Mouse (Mus musculus) layer of hippocampus, postnatal 14 days (tissue): ENCODE data around the gene Slfn14. TPM values are rescaled to one million over a fixed set of nuclear protein-coding genes. Genes with fewer than 3 reads are reported as not detected.
A peak's percentile ranks its signal among the peaks of the same experiment; 100 is the strongest.
"Not testable (repeated sequence)": the region's sequence is repeated elsewhere in the genome, so short reads cannot be mapped to it uniquely, and the experiment has no call there.

ENCODE experiments used
- DNase-seq, 2 experiments: peaks; one replicate each; pipeline ENCODE4 v3.0.0; 2021 to 2022; ENCODE audit warnings: low spot score in 2 of 2, mixed read lengths in 1 of 2
- total RNA-seq, 2 experiments: library from RNA; stranded (reverse); gene quantifications; 2 replicates each; pipeline ENCODE4 v1.2.3; 2021

The Slfn14 gene
- total RNA-seq, 2 experiments from 2014 or later, result not detected

GRCm38 (mm10) chr11:83285627-83286026 lies 899 bp downstream of the Slfn14 start:
- DNase-seq, result no peak

- DNase-seq, result no peak
Measured at GRCm38 (mm10) chr11:83282084-83282483, 4.4 kb downstream of the Slfn14 start.

- DNase-seq, result no peak
Measured at GRCm38 (mm10) chr11:83279691-83280090, 6.8 kb downstream of the Slfn14 start.

GRCm38 (mm10) chr11:83279024-83279423 lies 7.5 kb downstream of the Slfn14 start:
- no peak for DNase-seq

DNA sequence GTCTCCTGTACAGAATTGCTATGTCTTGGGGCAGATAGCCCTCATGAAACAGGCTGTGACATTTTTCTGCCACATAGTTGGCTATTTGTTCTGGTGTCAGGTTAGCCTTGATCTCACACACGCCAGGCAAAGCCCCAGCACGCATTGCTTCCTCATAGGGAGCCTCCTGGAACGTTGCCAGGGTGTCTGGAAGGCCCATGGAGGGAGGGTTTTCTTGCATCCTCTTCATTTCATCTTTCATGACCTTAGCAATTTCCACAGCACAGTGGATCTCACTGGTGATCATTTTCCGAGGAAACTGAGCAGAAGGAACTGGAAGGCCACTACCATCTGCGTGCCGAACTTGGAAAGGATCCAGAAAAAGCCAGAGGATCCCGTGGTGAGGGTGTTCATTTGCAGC lies 10.3 kb downstream of the Slfn14 start:
- no peak for DNase-seq

DNA sequence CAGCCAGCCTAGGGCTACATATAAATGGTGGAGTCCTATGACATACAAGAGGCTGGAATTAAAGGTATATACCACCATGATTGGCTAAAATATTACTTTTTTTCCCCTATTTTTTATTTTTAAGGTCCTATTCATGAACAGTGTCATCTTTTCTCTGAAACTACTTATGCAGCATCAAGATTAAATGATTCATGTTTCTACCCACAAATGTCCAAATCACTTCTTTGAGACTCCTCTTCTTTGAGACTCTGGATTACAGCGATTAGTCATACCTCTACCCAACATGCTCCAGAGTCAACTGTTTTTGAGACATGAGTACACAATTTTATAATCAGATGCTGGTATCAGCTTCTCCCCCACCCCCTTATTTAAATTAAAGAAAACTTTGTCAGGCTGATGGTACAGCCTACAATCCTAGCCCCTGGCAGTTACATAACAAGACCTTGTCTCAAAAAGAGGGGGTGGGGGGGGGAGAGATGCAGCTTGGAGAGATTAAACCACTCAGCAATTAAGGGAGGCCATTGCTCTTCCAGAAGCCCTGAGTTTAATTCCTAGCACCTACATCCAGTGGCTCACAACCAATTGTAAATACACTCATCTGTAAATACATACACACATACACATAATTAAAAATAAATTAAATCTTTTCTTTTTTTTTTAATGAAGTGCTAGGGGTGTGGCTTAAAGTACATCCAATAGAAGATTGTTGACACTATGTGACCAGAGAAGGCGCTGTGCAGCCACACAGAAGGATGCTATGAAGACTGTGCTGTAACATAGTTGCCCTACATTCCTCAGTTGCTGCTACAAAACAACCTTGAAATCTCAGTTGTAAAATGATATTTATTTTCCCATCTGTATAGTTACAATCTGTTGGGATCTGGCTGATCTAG lies 14.3 kb downstream of the Slfn14 start:
- no peak for DNase-seq

- peak; percentile 84 to 86 for DNase-seq
Measured at GRCm38 (mm10) chr11:83271151-83271950, 15.2 kb downstream of the Slfn14 start.

GRCm38 (mm10) chr11:83270842-83271150 lies 15.7 kb downstream of the Slfn14 start:
- no peak for DNase-seq

DNA sequence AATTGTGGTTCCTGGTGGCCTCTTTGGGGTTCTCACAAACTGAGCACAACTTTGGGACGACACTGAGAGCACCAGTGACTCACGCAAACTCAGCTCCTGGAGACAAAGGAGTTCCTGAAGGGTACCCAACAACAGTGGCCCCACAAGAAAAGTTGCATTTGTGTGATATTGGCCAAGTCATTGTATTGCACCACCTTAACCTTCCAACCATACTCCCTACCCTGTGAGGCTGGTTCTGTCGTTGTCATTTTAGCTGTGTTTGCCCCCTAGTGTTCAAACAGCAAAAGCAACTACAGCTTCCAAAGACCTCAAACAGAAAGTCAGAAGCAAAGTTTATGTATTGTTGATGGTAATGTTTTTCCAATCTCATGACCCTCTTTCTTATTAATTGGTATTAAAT lies 23.4 kb downstream of the Slfn14 start:
- DNase-seq, result no peak

- no peak for DNase-seq
Measured at GRCm38 (mm10) chr11:83262673-83263072, 23.9 kb downstream of the Slfn14 start.

DNA sequence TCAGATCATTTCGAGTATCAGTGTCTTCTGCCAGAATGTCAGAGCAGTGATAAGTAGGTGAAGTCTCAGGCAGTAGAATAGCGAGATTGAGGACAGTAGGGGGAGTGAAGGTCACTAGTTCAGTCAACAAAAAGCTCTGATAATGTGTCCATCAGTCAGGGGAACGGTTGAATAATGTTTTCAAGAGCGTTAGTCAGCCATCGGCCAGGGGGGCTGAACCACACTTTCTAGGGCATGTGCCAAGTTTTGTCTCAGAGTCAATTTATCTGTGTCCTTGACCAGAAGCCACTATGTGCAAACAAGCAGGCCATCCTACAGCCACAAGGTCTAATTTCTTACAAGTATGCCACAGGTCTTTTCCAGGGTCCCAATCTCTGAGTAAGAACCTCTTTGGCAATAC lies 29.3 kb downstream of the Slfn14 start:
- not testable (repeated sequence) for DNase-seq

DNA sequence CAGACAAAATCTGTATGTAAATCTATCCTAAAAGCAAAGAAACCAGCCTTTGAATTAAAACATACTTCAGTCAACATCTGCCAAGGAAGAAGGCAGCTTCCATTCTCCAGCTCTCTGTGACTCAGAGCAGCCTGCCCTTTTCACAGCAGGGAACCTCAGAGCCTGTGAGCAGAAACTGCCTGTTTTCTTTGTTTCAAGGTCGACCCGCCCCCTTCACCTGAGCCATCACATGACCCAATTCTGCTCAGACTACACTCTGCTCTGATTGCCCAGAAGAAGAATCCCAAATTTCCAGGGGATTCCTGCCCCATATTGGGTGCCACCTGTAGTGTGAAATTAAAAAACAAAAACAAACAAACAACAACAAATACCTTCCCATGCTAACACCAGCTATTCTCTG lies 46.7 kb downstream of the Slfn14 start:
- DNase-seq, result no peak

DNA sequence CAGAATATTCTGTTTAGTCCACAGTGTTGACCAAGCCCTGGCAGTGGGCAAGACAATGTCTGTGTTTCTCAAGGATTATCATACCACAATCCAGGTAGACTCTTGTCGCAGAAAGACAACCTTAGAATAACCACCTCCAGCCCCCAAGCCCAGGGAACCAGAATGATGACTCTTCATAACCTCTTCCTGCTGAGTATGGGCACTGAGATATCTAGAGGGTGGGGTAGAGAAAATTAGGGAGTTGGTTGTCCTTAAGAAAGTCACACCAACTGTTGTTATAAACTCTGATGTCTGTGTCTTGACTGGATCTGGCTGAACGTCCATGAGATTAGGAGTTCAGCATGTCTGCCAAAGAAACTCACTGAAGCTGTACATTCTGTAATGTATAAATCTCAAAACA lies 48.1 kb downstream of the Slfn14 start:
- DNase-seq, result no peak

- not testable (repeated sequence) for DNase-seq
Measured at GRCm38 (mm10) chr11:83237390-83237789, 49.1 kb downstream of the Slfn14 start.

DNA sequence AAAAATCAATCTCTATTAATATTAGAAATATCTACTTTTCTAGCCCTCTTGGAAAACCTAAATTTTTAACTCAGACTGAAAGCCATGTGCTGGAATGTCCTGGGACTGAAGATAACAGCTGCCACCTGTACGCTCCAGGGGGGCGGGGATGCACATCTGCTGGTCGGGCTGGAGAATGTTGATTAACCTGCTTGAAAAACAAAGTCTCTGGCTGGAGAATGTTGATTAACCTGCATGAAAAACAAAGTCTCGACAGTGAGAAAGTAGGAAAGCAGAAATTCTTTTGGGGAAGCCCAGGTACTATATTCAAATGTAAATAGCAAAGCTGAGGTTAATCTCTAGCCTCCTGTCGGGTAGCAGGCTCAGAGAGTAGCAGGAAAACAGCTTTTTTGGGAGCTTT lies 52.9 kb downstream of the Slfn14 start:
- DNase-seq, result not testable (repeated sequence)

DNA sequence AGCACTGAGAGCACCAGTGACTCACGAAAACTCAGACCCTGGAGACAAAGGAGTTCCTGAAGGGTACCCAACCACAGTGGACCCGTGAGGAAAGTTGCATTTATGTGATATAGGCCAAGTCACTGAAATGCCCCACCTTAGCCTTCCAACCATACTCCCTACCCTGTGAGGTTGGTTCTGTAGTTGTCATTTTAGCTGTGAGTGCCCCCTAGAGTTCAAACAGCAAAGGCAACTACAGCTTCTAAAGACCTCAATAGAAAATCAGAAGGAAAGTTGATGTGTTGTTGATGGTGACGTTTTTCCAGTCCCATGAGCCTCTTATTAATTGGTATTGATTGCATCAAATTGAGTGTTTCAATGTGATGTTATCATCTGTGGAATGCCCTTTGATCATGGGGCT lies 55.6 kb downstream of the Slfn14 start:
- DNase-seq, result no peak

- DNase-seq, result no peak
Measured at GRCm38 (mm10) chr11:83227926-83228723, 58.4 kb downstream of the Slfn14 start.

- no peak for DNase-seq
Measured at GRCm38 (mm10) chr11:83225371-83225960, 61.1 kb downstream of the Slfn14 start.
